Mouse (Mus musculus): ENCODE measurements around the gene Ubxn6. TPM values are rescaled to one million over a fixed set of nuclear protein-coding genes. Genes with fewer than 3 reads are reported as not detected.

Gene Ubxn6
- polyA plus RNA-seq, 1 experiment from 2014 or later, result 69.9 TPM

DNA sequence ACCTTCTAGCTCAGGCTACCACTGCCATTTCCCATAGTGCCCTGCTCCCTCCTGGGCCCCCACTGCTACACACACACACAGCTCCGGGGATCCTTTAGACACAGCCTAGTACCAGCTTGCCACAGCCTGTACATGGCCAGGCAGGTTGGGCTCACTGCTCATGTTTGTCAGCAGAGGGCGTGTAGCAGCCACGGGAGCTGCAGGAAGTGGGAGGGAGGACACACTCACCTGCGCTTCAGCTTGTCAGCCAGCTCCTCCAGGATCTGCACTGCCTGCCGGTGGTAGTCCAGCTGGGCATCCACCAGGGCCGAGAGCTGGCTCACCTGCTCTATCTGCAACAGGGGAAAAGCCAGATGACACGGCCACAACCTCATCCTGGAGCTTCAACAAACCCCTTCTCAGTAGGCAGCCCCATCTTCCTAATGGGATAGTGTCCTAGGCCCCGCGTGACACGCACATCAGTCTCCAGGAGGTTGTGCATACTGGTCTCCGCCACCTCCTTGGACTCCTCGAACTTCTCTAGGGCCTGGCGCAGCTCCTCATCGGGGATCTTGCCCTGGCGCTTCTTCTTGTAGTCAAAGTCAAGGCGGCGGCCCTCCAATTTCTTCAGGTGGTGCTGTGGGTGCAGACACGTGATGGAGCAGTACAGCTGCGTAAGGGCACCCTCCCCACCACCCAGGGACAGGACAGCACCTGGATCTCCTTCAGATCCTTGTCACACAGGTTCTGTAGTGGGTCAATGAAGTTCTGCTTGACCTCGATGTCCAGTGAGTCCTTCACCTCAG, 56.3 kb downstream of the Ubxn6 start:
- Histone ChIP-seq H3K27ac (ENCODE audit: low read depth, low read length) (peak overlapping the region; percentile 34; the same call in 1 of the 2 replicates), H3K4me1 (ENCODE audit: control insufficient read depth, insufficient read depth, low read length) (peaks cover 6% of the 10 kb centered on the region; the same call in 1 of the 2 replicates), H3K9ac (replicated peaks; ENCODE audit: low read depth, low read length) (no peak overlapping the region), H3K27me3 (ENCODE audit: control insufficient read depth, insufficient read depth, low read length) (no peaks in the 10 kb centered on the region), H3K4me2 (ENCODE audit: low read depth, low read length) (no peak overlapping the region), H3K36me3 (ENCODE audit: control insufficient read depth, insufficient read depth, low read length) (peaks cover 49% of the 10 kb centered on the region), H3K9me3 (ENCODE audit: control insufficient read depth, low read length) (no peaks in the 10 kb centered on the region), H3K4me3 (ENCODE audit: low read depth, low read length) (no peak overlapping the region)
- WGBS, result 78% methylated on average over 20 of the region's 20 CpGs
- peak; percentile 21; the same call in 1 of the 2 replicates for ATAC-seq (ENCODE audit: low read depth)

DNA sequence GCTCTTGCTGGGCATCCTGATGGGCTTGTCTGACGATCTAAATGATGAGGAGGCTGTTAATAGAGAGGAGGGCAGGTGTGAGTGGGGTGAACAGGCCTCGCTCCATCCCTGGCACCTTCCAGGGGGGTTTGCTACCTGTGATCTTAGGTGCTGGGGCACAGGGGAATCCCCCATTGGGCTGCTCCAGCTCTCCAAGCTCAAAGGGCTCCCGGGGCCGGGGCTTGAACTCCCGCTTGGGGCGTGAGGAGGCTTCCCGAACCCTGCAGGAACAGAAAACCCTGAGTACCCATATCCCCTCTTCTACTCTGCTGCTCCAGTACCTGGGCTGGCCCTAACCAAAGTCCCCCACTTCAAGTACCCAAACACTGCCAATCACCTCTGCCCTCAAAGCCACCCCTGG, 57.0 kb downstream of the Ubxn6 start:
- H3K4me3 ChIP-seq (ENCODE audit: low read depth, low read length), result no peak overlapping the region
- H3K4me2 ChIP-seq (ENCODE audit: low read depth, low read length), result no peak overlapping the region
- H3K9ac ChIP-seq (replicated peaks; ENCODE audit: low read depth, low read length), result no peak overlapping the region
- 0 out of 2 replicates have a peak overlapping the region, but pooled peaks have one; percentile 34 for H3K27ac ChIP-seq (ENCODE audit: low read depth, low read length)
- H3K36me3 ChIP-seq (ENCODE audit: control insufficient read depth, insufficient read depth, low read length), result peaks cover 55% of the 10 kb centered on the region
- no peaks in the 10 kb centered on the region for H3K9me3 ChIP-seq (ENCODE audit: control insufficient read depth, low read length)
- no peaks in the 10 kb centered on the region for H3K27me3 ChIP-seq (ENCODE audit: control insufficient read depth, insufficient read depth, low read length)
- no peak for ATAC-seq (ENCODE audit: low read depth)
- peaks cover 6% of the 10 kb centered on the region; the same call in 1 of the 2 replicates for H3K4me1 ChIP-seq (ENCODE audit: control insufficient read depth, insufficient read depth, low read length)
- WGBS, result 93% methylated on average over 7 of the region's 7 CpGs

Other genes starting within 250 kb of the Ubxn6 start
- gene Zfp119a, start 196.1 kb downstream of the Ubxn6 start, polyA plus RNA-seq (2014; fragmentation: Nextera tagmentation; extraction: Ambion mirVana), result 12.2 TPM in 2 replicates
- gene Zfp959, start 182.9 kb downstream of the Ubxn6 start, polyA plus RNA-seq (2014; fragmentation: Nextera tagmentation; extraction: Ambion mirVana), result 16.1 and 17.1 TPM in 2 replicates
- gene Zfp119b, start 125.5 kb downstream of the Ubxn6 start, polyA plus RNA-seq (2014; fragmentation: Nextera tagmentation; extraction: Ambion mirVana), result 9.8 and 10.5 TPM in 2 replicates
- 6.7 and 7.1 TPM in 2 replicates for gene Ebi3, start 122.4 kb downstream of the Ubxn6 start, polyA plus RNA-seq (2014; fragmentation: Nextera tagmentation; extraction: Ambion mirVana)
- gene Yju2, start 115.9 kb downstream of the Ubxn6 start, polyA plus RNA-seq (2014; fragmentation: Nextera tagmentation; extraction: Ambion mirVana), result 17.9 and 18.0 TPM in 2 replicates
- 158 and 218 TPM in 2 replicates for gene Shd, start 104.6 kb downstream of the Ubxn6 start, polyA plus RNA-seq (2014; fragmentation: Nextera tagmentation; extraction: Ambion mirVana)
- gene Fsd1, start 88.5 kb downstream of the Ubxn6 start, polyA plus RNA-seq (2014; fragmentation: Nextera tagmentation; extraction: Ambion mirVana), result 155 and 188 TPM in 2 replicates
- gene Stap2, start 69.4 kb downstream of the Ubxn6 start, polyA plus RNA-seq (2014; fragmentation: Nextera tagmentation; extraction: Ambion mirVana), result 5.2 and 6.8 TPM in 2 replicates
- 150 and 158 TPM in 2 replicates for gene Mpnd, start 69.3 kb downstream of the Ubxn6 start, polyA plus RNA-seq (2014; fragmentation: Nextera tagmentation; extraction: Ambion mirVana)
- gene Sh3gl1, start 38.4 kb downstream of the Ubxn6 start, polyA plus RNA-seq (2014; fragmentation: Nextera tagmentation; extraction: Ambion mirVana), result 87.5 and 94.9 TPM in 2 replicates
- gene Chaf1a, start 34.6 kb downstream of the Ubxn6 start, polyA plus RNA-seq (2014; fragmentation: Nextera tagmentation; extraction: Ambion mirVana), result 2.3 and 3.2 TPM in 2 replicates
- 96.8 and 102 TPM in 2 replicates for gene Hdgfl2, start 4.6 kb upstream of the Ubxn6 start, polyA plus RNA-seq (2014; fragmentation: Nextera tagmentation; extraction: Ambion mirVana)
- gene Plin4, start 34.8 kb upstream of the Ubxn6 start, polyA plus RNA-seq (2014; fragmentation: Nextera tagmentation; extraction: Ambion mirVana), result 0.19 and 0.28 TPM in 2 replicates
- 0.95 and 1.9 TPM in 2 replicates for gene Plin5, start 42.6 kb upstream of the Ubxn6 start, polyA plus RNA-seq (2014; fragmentation: Nextera tagmentation; extraction: Ambion mirVana)
- gene Lrg1, start 47.0 kb upstream of the Ubxn6 start, polyA plus RNA-seq (2014; fragmentation: Nextera tagmentation; extraction: Ambion mirVana), result 0.24 TPM in 2 replicates
- 11.8 and 13.8 TPM in 2 replicates for gene Sema6b, start 65.3 kb upstream of the Ubxn6 start, polyA plus RNA-seq (2014; fragmentation: Nextera tagmentation; extraction: Ambion mirVana)
- 9.2 and 9.9 TPM in 2 replicates for gene Tnfaip8l1, start 87.4 kb upstream of the Ubxn6 start, polyA plus RNA-seq (2014; fragmentation: Nextera tagmentation; extraction: Ambion mirVana)
- 68.6 and 69.7 TPM in 2 replicates for gene Mydgf, start 108.9 kb upstream of the Ubxn6 start, polyA plus RNA-seq (2014; fragmentation: Nextera tagmentation; extraction: Ambion mirVana)
- 21.0 and 26.9 TPM in 2 replicates for gene Dpp9, start 143.9 kb upstream of the Ubxn6 start, polyA plus RNA-seq (2014; fragmentation: Nextera tagmentation; extraction: Ambion mirVana)
- 20.4 and 23.5 TPM in 2 replicates for gene Fem1a, start 181.8 kb upstream of the Ubxn6 start, polyA plus RNA-seq (2014; fragmentation: Nextera tagmentation; extraction: Ambion mirVana)
- gene Ticam1, start 201.8 kb upstream of the Ubxn6 start, polyA plus RNA-seq (2014; fragmentation: Nextera tagmentation; extraction: Ambion mirVana), result 0.92 and 1.7 TPM in 2 replicates
- gene Plin3, start 217.8 kb upstream of the Ubxn6 start, polyA plus RNA-seq (2014; fragmentation: Nextera tagmentation; extraction: Ambion mirVana), result 6.9 and 13.2 TPM in 2 replicates
- not detected in 2 replicates for gene Arrdc5, start 225.3 kb upstream of the Ubxn6 start, polyA plus RNA-seq (2014; fragmentation: Nextera tagmentation; extraction: Ambion mirVana)
- 5.7 and 9.4 TPM in 2 replicates for gene Uhrf1, start 228.3 kb upstream of the Ubxn6 start, polyA plus RNA-seq (2014; fragmentation: Nextera tagmentation; extraction: Ambion mirVana)

Measured in neural tube, embryonic 14.5 days (tissue).